Mouse (Mus musculus) A20 (cell line): ENCODE data around the gene Gm20388.

Source experiments
- DNase-seq: peaks from one replicate; pipeline ENCODE4 v3.0.0-alpha.2; 2011; ENCODE audit warnings: low read depth, low spot score

Gene Gm20388

DNA sequence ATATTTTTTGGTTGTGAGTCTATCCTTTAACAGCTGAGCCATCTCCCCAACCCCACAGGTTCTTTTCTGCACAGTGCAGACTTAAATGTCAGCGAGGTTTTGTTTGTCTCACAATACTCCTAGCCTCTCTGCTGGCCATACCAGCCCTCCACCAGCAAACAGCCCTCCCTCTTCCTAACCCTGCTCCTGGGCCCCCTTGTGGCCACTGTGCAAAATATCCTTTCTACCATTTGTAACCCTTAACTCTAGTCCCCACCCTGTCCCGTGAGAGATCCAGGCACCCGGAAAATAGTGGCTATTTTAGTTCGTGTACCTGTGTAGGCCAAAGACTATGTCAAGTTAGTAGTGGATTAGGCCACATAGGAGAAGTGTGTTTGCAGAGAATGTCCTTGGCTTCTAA is 3200.0 kb downstream of the Gm20388 start:
- peak; percentile 66 for DNase-seq

DNA sequence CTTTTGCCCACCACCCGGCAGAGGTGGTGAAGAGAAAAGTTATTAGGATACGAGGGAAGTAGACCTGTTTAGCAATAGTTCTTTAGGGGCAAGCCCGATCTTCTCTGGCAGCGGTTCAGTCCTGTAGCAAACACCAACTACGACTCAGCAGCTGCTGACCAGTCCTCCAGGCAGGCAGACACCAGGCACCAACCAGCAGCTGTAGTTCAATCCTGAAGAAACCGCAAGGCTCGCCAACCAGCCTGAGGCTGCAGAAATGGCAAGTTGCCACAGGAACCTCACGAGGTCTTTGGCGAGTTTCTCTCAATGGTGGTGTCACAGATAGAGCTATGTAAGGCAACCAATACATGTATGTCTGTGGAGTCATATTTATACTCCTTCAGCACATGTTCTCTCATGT is 3202.3 kb downstream of the Gm20388 start:
- no peak for DNase-seq

DNA sequence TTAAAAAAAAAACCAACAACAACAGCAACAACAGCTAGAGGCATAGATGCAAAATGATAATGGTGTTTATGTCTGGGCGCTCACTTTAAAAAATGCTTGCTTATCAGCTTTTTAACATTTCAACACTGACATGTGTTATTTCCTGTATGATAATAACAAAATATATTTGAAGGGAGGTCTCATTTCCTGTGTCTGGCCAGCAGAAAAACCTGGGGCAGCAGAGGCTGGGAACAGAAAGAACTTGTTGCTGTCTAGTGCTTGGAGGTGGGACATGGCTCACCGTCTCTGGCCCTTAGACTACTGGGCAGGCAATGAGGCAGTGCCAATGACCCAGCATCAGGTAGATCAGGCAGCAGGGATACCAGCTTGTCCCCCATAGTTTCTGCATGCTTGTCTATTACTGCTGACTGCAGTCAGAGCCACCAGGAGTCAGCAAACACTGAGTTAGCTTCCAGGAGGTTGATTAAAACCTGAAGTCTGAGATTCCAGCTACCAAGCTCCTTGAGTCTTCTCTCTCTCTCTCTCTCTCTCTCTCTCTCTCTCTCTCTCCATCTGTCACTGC is 3203.3 kb downstream of the Gm20388 start:
- peak; percentile 13 for DNase-seq

DNA sequence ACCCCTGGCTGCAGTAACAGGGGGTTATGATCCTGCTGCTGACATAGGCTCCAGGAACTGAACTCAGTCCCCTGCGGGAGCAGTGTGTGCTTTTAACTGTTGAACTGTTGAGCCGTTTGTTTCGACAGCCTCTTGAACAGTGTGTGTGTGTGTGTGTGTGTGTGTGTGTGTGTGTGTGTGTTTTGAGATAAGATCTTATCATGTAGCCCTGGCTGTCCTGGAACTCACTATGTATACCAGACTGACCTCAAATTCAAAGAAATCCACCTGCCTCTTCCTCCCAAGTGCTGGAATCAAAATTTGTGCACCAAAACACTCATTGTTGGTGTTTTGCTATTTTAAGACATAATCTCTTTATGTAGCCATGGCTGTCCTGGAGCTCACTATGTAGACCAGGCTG is 3204.0 kb downstream of the Gm20388 start:
- DNase-seq = no peak

DNA sequence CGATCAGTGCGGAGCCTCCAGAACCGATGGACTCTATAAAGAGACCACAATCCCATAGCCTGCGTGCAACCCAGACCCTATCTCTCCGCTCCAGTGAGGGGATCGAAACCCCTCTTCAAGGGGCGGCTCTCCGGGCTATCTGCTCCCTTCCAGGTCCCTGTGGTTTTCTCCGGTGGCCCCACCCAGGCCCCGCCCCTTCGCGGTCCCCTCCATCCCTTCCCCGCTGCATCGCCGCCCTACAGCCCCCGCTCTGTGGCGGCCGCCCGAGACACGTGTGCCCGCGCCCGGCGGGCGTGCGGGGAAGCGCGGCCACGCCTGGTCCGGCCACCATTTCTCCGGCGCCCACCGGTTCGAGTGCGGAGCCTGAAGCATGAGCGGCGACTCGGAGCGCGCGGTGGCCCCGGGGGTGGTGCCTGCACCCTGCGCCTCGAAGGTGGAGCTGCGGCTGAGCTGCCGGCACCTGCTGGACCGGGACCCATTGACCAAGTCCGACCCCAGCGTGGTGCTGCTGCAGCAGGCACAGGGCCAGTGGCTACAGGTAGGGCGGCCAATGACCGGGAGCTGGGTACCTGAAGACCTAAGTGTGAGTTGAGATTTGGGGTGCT is 3206.6 kb downstream of the Gm20388 start, which contains the start of gene Cpne7:
Gene Cpne7, plus strand, starts transcription at position 248 of the 605 bp plus-strand sequence.
- DNase-seq = no peak

DNA sequence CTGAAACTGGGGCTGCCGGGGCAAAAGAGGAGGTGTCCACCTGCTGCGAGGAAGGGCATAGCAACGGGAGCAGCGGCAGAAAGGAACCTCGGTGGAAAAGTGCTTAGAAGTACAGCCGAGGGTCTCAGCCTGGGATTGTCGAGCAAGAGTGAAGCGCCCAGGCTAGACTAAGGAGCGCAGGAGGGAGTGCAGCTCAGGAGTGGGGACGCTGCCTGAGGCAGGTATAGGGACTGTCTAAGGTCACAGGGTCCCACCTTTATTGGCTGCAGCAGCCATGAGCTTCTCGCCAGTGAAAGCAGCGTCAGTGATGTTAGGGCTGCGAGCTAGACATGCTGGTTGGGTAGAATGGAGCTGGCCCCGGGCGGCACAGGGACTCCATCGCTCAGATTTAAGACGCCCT is 3207.1 kb downstream of the Gm20388 start:
- no peak for DNase-seq

DNA sequence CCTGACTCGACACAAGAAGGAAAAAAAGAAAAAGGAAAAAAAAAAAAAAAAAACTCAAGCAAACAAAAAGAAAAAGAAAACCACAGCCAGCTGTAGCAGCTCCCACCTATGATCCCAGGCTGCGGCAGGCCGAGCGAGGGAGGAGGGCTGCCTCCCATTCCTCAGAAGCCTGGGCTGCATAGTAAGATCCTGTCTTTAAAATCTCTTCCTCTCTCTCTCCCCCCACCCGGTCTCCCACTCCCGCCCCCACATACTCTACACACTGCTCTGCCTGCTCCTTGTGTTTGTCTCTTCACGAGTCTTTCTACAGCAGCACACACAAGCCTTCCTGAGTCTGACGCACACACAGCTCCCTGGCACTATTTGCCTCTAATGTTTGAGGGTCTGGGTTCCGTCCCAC is 3211.4 kb downstream of the Gm20388 start:
- no peak for DNase-seq

DNA sequence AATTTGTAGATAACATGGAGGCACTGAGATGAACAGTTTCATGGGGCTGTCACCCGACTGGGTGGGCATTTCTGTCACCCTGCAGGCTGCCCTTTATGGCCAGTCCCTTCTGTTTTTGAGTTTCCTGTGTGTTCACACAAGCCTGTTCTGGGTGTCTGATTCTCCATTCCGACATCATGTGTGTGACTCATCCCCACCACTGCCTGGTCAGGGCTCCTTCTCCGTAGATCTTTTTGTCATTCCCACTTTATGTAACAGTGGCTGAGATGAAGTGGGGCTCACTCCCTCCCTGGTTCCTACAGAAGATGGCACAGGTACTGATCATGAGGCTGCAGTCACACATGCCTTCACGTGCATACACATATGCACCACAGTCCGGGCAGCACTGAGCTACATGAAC is 3212.0 kb downstream of the Gm20388 start:
- DNase-seq = no peak

DNA sequence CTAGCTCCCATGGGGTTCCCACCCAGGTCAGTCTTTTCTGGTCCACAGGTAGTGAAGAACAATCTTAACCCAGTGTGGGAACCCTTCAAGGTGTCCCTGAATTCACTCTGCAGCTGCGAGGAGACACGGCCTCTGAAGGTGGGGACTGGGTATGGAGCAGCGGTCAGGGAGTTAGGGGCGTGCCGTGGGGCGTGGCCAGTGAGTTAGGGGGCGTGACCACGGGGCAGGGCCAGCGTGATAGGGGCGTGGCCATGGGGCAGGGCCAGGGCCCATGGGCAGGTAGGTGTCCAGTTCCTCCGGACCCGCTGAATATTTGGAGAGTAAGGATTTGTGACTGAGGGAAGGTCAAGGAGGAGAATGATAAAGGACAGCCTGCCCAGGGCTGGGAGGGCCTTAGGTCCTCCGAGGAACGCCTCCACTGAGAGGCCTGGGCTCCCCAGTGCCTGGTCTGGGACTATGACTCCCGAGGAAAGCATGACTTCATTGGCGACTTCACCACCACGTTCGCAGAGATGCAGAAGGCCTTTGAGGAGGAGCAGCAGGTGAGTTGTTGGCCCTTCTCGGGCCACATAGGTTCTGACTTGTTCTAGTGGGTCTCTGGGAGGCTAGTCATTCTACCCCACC is 3215.7 kb downstream of the Gm20388 start:
- DNase-seq = peak; percentile 24

DNA sequence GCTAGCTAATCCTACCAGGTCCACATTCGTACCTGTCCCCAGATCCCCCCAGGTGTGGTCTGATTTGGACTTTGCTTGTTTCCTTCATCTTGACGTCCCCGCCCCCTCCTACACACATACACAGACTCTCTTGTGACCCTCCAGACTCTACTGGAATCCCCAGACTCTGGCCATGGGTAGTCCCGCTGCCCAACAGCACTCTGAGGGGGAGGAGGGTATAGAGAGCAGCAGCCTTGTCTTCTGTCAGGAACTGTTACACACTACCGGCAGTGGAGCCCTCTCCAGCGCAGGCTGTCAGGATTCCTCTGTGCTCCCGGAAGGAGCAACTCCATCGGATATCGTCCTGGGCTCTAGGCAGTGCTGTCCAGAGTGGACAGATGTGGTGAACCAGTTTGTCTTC is 3220.4 kb downstream of the Gm20388 start:
- DNase-seq = no peak

DNA sequence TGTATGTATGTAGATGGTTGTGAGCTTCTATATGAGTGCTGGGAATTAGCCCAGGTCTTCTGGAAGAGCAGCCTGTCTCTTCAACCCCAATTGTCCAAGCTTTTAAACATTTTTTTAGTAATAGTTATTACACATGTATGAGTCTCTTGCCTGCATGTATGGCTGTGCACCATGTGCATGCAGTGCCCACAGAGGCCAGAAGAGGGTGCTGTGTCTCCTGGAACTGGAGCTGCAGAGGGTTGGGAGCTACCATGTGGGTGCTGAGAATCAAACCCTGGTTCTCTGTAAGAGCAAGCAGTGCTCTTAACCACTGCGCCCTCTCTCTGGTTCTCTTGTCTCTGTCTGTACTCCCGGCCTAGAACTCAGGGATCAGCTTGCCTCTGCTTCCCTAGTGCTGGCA is 3222.3 kb downstream of the Gm20388 start:
- DNase-seq = no peak

DNA sequence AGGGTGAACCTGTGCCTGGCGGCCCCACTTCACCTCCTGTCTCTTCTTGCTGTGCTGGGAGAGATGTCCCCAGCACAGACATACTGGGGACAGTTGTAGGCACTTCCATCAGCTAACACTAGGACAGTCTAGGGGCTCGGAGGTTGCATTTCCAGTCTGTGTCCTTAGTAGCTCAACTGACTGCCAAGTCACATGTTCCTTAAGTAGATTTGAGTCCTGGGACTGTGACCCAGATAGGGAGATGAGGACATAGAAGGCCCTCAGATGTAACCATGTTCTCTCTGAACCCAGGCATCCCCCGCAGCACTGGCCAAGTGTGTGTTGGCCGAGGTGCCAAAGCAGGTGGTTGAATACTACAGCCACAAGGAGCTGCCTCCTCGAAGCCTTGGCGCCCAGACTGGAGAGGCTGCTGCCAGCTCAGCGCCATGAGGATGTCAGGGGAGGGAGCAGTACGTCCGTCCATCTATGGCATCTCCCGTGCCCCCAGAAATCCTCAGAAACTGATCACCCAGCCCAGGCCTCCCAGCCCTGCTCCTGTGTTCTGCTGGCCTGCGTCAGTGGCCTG is 3223.6 kb downstream of the Gm20388 start:
- DNase-seq = no peak

DNA sequence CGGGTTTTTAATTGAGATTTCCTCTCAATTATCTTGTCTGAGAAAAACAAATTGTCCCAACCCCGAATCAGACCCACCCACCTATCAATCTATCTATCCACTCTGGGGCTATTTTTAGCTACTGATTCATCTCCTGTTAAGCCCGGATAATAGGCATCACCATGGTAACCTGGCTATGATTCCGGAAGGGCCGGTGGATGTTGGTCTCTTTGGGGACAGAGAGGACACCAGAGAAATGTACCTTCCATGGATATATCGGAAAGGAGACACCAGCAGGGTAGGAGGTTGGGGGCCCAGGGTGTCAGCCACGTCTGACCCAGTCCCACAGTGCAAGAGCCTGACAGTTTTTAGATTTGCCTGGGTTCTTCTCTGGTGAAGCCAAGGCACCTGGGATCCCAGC is 3224.8 kb downstream of the Gm20388 start:
- DNase-seq = no peak

DNA sequence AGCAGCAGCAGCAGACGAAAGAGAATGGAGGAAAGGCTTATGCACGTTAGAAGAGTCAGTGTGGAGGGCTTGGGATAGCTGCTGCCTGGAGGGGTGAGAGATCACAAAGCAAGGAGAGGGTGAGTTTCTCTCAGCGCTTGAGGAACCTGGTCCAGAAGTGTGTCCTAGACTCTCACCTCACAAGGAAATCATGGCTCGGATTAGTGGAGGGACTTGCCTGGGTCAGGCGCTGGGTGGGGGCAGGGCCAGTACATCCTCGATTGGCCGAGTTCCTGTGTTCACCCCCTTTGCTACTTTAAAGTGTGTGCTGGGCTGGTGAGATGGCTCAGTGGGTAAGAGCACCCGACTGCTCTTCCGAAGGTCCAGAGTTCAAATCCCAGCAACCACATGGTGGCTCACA is 3225.2 kb downstream of the Gm20388 start:
- no peak for DNase-seq

DNA sequence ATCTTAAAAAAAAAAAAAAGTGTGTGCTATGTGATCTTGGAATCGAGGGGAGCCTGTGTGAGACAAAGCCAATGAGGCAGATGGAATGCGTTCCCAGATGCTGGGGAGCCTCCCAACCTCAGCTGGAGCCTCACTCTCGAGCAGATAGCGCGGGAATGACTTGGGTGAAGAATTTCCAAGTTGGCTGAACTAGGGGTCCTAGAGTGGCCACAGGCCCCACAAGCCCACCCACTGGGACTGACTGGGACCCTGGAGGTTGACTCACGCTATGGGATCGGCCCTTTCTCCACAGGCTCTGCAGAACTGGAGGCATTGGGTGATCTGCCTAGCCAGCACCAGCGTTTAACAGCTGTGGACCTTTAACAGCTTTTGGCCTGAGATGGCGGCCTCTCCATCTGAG is 3225.6 kb downstream of the Gm20388 start:
- no peak for DNase-seq

DNA sequence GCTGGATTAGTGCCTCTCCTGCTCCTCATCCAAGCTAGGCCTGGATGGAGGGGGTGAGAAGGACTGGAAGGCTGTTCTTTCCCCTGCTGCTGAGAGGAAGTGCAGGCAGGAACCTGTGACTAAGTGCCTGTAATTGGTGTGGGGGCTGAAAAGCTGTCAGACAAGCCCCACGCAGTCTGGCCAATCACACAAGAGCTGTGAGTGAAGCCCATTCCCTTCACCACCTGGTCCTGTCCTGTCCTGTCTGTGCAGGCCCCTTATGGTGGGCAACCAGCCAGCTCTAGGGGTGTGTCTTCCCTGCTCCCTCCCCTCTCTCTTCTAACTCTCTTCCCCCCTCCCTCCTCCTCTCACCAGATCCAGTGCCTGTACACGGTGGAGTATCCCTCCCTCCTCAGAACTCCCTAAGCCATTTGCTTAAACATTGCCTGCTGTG is 3227.0 kb downstream of the Gm20388 start:
- no peak for DNase-seq

DNA sequence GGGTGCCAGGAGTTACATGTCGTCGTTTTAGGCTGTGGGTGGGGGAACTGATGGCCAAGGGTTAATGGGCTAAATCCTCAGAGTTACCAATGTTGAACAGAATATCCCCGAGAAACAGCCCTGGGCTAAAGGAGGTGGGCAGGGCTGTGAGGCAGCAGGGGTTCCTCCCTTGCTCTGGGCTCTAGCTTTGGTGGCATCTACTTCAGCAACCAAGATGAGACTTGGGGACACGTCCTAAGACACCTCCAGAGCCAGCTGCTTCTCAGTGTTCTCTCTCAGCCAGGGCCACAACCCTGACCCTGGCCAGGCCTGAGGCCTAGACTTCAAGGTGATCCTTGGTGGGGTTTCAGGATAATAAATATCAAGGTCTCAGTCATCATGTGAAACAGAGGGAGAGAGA is 3228.1 kb downstream of the Gm20388 start:
- no peak for DNase-seq

DNA sequence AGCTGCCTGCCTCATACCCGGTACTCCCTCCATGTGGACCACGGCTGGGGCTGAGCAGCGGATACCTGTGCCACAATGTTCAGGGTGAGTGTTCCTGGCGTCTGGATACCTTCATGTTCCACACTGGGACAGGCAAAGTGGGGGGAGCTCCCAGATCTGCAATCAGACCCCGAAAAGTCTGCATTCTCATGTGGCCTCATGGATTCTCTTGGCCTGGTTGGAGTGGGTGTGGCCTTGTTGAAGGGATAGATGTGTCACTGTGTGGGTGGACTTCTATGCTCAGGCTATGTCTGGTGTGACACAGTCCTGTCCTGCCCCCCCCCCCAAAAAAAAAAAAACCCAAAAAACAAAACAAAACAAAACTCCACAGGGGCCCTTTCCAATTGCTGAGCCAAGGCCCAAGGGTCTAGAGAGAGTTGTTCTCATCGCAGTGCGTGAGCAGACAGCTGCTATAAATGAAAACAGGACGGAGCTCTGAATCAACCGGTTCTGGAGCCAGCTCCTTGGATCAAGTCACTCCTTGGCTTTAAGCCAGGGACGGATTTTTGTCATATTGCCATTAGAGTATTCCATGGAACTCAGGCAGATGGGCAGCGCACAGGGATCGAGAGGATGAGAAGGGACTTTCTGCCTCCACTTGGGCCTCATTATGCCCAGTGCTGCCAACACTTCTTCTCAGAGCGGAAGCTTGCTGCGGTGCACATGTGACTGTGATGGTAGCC is 3231.3 kb downstream of the Gm20388 start:
- DNase-seq = no peak

DNA sequence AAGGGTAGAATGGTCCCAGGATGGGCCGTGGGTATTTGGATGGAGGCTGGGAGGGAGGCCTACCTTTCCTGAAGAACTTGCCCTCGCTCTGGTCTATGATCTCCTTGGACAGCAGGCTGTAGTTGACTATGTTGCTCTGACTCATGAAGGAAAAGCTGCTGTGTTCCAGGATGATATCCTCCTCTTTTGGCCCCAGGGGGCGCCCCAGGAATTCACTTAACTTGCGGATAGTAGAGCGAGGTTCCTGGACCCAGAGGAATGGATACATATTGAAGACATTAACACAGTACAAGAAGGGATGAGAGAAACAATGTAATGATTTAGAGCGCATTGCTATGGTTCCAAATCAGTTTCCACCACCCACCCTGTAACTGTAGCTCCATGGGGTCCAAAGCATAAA is 3234.6 kb downstream of the Gm20388 start:
- no peak for DNase-seq

DNA sequence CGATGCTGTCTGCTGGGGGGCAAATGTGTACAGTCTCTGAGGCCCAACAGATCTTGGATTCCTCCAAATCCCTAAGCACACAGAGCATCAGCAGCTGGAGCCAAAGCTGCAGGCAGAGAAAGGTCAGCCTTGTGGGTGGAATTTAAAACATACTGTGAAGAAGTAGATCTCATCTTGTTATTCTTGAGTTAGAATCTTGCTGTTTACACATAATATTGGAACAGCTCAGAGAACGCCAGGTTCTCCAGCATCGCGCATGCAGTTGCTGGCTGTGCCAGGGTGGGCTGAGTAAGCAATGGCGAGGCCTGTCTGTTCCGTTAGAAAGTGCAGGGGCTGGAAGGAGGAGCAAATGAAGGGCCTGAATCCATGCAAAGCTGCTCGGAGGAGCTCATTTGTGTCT is 3235.7 kb downstream of the Gm20388 start:
- no peak for DNase-seq

DNA sequence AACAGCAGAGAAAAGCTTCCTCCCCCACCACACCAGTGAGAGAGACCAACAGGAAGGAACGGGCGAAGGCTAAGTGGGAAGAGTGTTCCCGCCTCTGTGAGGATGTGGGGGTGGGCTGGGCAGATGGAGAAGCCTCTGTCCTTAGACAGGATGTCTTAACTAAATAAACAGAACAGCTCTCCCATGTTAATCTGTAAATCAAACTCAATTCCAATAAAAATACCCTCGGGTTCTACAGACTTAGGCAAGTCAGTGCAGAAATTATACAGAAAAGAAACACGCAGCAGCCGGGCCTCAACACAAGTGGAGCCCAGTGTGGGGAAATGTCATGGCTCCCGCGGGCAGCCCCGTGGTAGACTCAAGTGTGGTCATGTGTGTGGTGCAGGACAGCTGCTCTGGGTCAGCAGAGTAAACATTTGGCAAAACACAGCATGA is 3240.1 kb downstream of the Gm20388 start:
- DNase-seq = no peak

DNA sequence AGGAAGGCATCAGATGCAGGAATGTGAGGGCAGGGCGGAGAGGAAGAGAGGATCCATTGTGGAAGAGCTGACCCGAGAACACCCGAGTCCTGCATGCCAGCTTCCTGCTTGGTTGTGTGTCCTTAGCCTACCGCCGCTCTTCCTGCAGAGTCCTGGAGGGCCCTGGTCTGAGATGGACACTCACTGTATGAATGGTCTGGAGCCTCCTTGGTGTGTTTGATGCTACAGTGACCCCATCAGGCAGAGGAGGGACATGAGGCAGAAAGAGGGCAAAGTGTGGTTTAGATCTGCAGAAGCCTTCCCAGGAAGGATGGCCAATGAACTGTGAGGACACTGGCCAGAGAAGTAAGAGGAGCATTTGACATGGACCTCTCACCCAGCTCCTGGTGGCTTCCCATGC is 3244.5 kb downstream of the Gm20388 start:
- no peak for DNase-seq
